Mouse (Mus musculus) myocyte (in vitro differentiated cells): ENCODE results near the gene Dapk2.

Source experiments
- CEBPB ChIP-seq: IDR thresholded peaks from 2 replicates; pipeline ENCODE4 v1.6.1; 2011; ENCODE audit warnings: mild to moderate bottlenecking, moderate library complexity; ENCODE audit not compliant: poor library complexity, insufficient read depth, severe bottlenecking
- E2F4 ChIP-seq: IDR thresholded peaks from one replicate; pipeline ENCODE4 v1.6.1; 2011; ENCODE audit warnings: mild to moderate bottlenecking, control low read depth, moderate library complexity; ENCODE audit not compliant: insufficient read depth
- MYOD1 ChIP-seq, 3 experiments: IDR thresholded peaks; one replicate each; pipeline ENCODE4 v1.6.1; 2011; ENCODE audit warnings: control low read depth in 2 of 3, low read depth in 2 of 3, mild to moderate bottlenecking in 2 of 3, moderate library complexity in 1 of 3; ENCODE audit not compliant: insufficient read length in 2 of 3, control insufficient read depth in 1 of 3
- MYOG ChIP-seq, 3 experiments: IDR thresholded peaks; one replicate each; pipeline ENCODE4 v1.6.1; 2011; ENCODE audit warnings: control low read depth in 2 of 3, low read depth in 2 of 3, mild to moderate bottlenecking in 2 of 3; ENCODE audit not compliant: insufficient read length in 2 of 3, control insufficient read depth in 1 of 3, insufficient read depth in 1 of 3
- POLR2A ChIP-seq: IDR thresholded peaks from one replicate; pipeline ENCODE4 v1.6.1; 2011; ENCODE audit warnings: low read depth, mild to moderate bottlenecking, control low read depth, moderate library complexity; ENCODE audit not compliant: insufficient read length
- POLR2AphosphoS2 ChIP-seq: IDR thresholded peaks from one replicate; pipeline ENCODE4 v1.6.1; 2011; ENCODE audit warnings: low read depth, control low read depth; ENCODE audit not compliant: insufficient read length
- REST ChIP-seq: IDR thresholded peaks from one replicate; pipeline ENCODE4 v1.6.1; 2011; ENCODE audit warnings: mild to moderate bottlenecking, control low read depth, moderate library complexity; ENCODE audit not compliant: insufficient read depth, insufficient read length
- TCF12 ChIP-seq: IDR thresholded peaks from one replicate; pipeline ENCODE4 v1.6.1; 2011; ENCODE audit warnings: mild to moderate bottlenecking, control low read depth; ENCODE audit not compliant: poor library complexity, insufficient read depth, severe bottlenecking
- USF1 ChIP-seq: IDR thresholded peaks from one replicate; pipeline ENCODE4 v1.6.1; 2011; ENCODE audit warnings: low read depth, mild to moderate bottlenecking, control low read depth, moderate library complexity

GRCm38 (mm10) chr9:66181826-66182678 lies 24.0 kb downstream of the Dapk2 start:
- no peak for TF ChIP-seq POLR2A
- TF ChIP-seq CEBPB, result no peak
- no peak for TF ChIP-seq POLR2AphosphoS2
- no peak for TF ChIP-seq TCF12
- TF ChIP-seq E2F4, result no peak
- no peak for TF ChIP-seq MYOG (IDR thresholded peaks at IDR 0.05; ENCODE audit: control insufficient read depth in 1 of 3, insufficient read depth in 1 of 3, insufficient read length in 2 of 3, low read depth in 2 of 3)
- TF ChIP-seq USF1, result no peak
- TF ChIP-seq MYOD1 (IDR thresholded peaks at IDR 0.05; ENCODE audit: control insufficient read depth in 1 of 3, insufficient read length in 2 of 3, low read depth in 2 of 3), result no peak
- no peak for TF ChIP-seq REST
